Mouse (Mus musculus) ES-Bruce4 (cell line): Measurements from ENCODE around the gene Abcb10.

Experiments used
- CTCF ChIP-seq: IDR thresholded peaks from one replicate; pipeline ENCODE4 v1.8.1; 2011; ENCODE audit warnings: low read depth, low read length
- POLR2A ChIP-seq: IDR thresholded peaks from one replicate; pipeline ENCODE4 v1.8.1; 2011; ENCODE audit warnings: low read length; ENCODE audit not compliant: insufficient read depth

- TF ChIP-seq CTCF, result no peak
- no peak for TF ChIP-seq POLR2A
Measured at GRCm38 (mm10) chr8:123981674-123982073, 1.2 kb downstream of the Abcb10 start.
